Mouse (Mus musculus) lung, embryonic 15.5 days (tissue): ENCODE measurements around the gene Ostc. TPM values are rescaled to one million over a fixed set of nuclear protein-coding genes. Genes with fewer than 3 reads are reported as not detected.
A peak's percentile ranks its signal among the peaks of the same experiment; 100 is the strongest.

ENCODE experiments used
- ATAC-seq: fragments of 200-750 bp; cut with Nextera tagmentation; 2 replicates; pipeline ENCODE4 v1.8.0; 2017; ENCODE audit warnings: moderate number of reproducible peaks, borderline replicate concordance; ENCODE audit not compliant: low FRiP score, low TSS enrichment; ENCODE audit errors: extremely low read depth
- H3K27ac ChIP-seq: fragments of 300-500 bp; sonication (generic); 2 replicates; pipeline ENCODE4 v1.5.1; 2015; ENCODE audit warnings: moderate library complexity, mild to moderate bottlenecking, inconsistent platforms
- H3K27me3 ChIP-seq: fragments of 300-500 bp; sonication (generic); 2 replicates; pipeline ENCODE4 v1.6.1; 2015; ENCODE audit warnings: inconsistent platforms
- H3K36me3 ChIP-seq: fragments of 300-500 bp; sonication (generic); 2 replicates; pipeline ENCODE4 v1.6.1; 2015; ENCODE audit warnings: inconsistent platforms
- H3K4me1 ChIP-seq: fragments of 300-500 bp; sonication (generic); 2 replicates; pipeline ENCODE4 v1.6.1; 2015; ENCODE audit warnings: inconsistent platforms
- H3K4me2 ChIP-seq: fragments of 300-500 bp; sonication (generic); 2 replicates; pipeline ENCODE4 v1.6.1; 2015; ENCODE audit warnings: inconsistent platforms, mild to moderate bottlenecking, moderate library complexity
- H3K4me3 ChIP-seq: fragments of 300-500 bp; sonication (generic); 2 replicates; pipeline ENCODE4 v1.5.1; 2015; ENCODE audit warnings: mild to moderate bottlenecking, inconsistent platforms
- H3K9ac ChIP-seq: fragments of 300-500 bp; sonication (generic); 2 replicates; pipeline ENCODE4 v1.6.1; 2015; ENCODE audit warnings: inconsistent platforms
- H3K9me3 ChIP-seq: fragments of 300-500 bp; sonication (generic); 2 replicates; pipeline ENCODE4 v1.6.1; 2016; ENCODE audit warnings: inconsistent platforms
- WGBS: fragments of 180-500 bp; shearing (Covaris S2); methylation state at CpG from one replicate; pipeline ENCODE4 v1.1.7; 2015; 5-methylcytosine and 5-hydroxymethylcytosine counted together
- polyA plus RNA-seq: library from polyadenylated mRNA; unstranded; fragments of >200 nt; fragmentation: Nextera tagmentation; extraction: Ambion mirVana; gene quantifications from 2 replicates; pipeline ENCODE4 v1.2.1, GENCODE M21; 2015

Ostc gene
- polyA plus RNA-seq, 1 experiment from 2014 or later, result 393 TPM

DNA sequence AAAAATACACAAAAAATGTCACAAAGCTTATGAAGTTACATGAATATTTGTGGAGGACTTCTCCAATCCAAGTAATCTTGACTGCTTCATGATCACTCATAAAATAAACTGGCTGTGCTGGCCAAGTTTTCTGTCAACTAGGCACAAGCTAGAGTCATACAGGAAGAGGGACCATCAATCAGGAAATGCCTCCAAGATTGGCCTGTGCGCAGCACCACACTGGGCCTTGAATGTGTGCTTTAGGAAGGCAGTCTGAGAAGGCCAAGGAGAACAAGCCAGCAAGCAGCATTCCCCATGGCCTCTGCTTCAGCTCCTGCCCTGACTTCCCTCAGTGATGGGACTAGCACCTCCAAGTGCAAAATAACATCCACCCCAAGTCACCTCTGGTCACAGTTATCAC, 17.8 kb upstream of the Ostc start:
- no peak overlapping the region for H3K4me2 ChIP-seq
- 63% methylated on average over 1 of the region's 1 CpGs for WGBS

DNA sequence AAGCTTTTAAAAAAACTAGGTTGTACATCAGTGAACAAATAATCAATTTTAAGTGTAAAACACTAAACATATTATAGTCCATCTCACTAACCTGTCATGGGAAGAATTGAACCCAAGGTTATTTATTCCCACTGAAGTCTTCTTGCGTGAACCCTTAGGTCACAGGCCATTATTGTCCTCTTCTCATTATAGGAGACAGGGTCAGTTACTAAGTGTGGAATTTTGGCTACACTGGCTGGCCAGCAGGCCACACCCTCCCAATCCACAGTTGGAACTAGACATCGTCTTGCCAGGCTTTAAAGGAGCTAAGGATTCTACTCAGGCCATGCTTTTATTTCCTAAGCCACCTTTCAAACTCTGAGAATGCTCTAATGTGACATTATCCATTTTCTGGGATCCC, 16.5 kb upstream of the Ostc start:
- Histone ChIP-seq H3K36me3 (peaks cover 37% of the 10 kb centered on the region), H3K4me1 (peaks cover 19% of the 10 kb centered on the region), H3K4me3 (no peak overlapping the region), H3K9me3 (no peaks in the 10 kb centered on the region), H3K9ac (no peak overlapping the region), H3K27ac (no peak overlapping the region), H3K27me3 (no peaks in the 10 kb centered on the region), H3K4me2 (no peak overlapping the region)
- no peak for ATAC-seq
- 77% methylated on average over 2 of the region's 2 CpGs for WGBS

More for the DNA sequence above, 17.8 kb upstream of the Ostc start:
- no peak overlapping the region for H3K4me3 ChIP-seq
- peaks cover 22% of the 10 kb centered on the region for H3K4me1 ChIP-seq
- no peaks in the 10 kb centered on the region for H3K27me3 ChIP-seq
- H3K9ac ChIP-seq, result no peak overlapping the region
- no peak for ATAC-seq
- peaks cover 37% of the 10 kb centered on the region for H3K36me3 ChIP-seq
- H3K27ac ChIP-seq, result no peak overlapping the region
- no peaks in the 10 kb centered on the region for H3K9me3 ChIP-seq

DNA sequence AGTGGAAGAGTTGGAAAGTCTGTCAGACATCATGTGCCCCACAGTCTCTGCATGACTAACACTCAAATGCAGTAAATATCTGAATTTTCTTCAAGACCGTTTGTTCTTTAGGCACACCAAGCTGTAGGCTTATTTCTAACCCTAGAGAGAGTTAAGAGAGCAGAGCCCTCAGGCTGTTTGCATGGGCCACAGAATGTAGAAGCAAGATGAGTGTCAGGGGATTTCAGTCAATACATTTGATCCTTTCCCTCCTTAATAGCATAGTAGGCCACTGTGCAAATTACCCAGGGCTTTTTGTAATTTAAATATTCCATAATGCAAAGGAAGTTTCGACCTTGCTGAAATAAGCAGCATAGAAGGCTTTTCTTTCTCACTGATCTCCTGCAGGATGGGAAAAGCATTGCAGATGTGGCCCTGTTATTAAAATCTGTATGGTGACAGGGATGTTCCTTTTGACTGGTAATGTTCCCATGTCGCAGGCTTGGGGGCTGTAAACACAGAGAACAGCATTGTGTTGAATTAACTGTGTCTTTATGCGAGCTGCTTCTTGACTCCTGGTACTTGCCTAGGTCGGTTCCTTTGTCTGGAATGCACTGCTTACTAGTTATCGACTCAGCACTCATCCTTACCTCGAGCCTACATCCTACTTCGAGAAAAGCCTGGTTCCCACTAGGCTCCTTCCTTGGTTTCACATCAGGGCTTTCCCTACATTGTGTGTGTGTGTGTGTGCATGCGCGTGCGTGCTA, 13.7 kb upstream of the Ostc start:
- H3K4me1 ChIP-seq, result peaks cover 5% of the 10 kb centered on the region; the same call in 1 of the 2 replicates
- H3K9ac ChIP-seq, result no peak overlapping the region
- ATAC-seq, result no peak
- no peaks in the 10 kb centered on the region for H3K27me3 ChIP-seq
- H3K36me3 ChIP-seq, result peaks cover 26% of the 10 kb centered on the region
- no peak overlapping the region for H3K27ac ChIP-seq
- WGBS, result 69% methylated on average over 11 of the region's 11 CpGs
- no peak overlapping the region for H3K4me2 ChIP-seq
- no peak overlapping the region for H3K4me3 ChIP-seq
- no peaks in the 10 kb centered on the region for H3K9me3 ChIP-seq

DNA sequence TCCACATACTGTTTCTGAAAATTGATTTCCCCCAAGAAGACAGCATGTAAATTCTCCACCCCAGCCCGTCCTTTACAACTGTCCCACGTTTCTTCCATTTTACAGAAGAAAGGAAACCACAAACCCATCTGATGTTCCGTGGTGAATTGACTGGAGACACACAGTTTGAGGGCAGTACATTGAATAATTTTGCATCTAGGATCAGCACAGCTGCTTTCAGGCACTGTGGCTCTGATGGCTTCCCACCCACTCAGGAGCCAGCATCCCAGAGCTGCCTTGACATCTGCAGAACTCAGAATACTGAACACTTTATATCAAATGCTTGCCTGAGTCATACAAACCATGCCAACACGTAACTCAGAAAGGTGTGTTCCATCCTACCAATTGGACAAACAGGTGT, 11.0 kb upstream of the Ostc start:
- H3K4me1 ChIP-seq, result no peaks in the 10 kb centered on the region
- H3K27me3 ChIP-seq, result no peaks in the 10 kb centered on the region
- no peaks in the 10 kb centered on the region; the same call in 1 of the 2 replicates for H3K36me3 ChIP-seq
- no peak overlapping the region for H3K27ac ChIP-seq
- H3K4me3 ChIP-seq, result no peak overlapping the region
- no peak overlapping the region for H3K4me2 ChIP-seq
- ATAC-seq, result no peak
- no peaks in the 10 kb centered on the region for H3K9me3 ChIP-seq
- H3K9ac ChIP-seq, result no peak overlapping the region
- 78% methylated on average over 4 of the region's 4 CpGs for WGBS

DNA sequence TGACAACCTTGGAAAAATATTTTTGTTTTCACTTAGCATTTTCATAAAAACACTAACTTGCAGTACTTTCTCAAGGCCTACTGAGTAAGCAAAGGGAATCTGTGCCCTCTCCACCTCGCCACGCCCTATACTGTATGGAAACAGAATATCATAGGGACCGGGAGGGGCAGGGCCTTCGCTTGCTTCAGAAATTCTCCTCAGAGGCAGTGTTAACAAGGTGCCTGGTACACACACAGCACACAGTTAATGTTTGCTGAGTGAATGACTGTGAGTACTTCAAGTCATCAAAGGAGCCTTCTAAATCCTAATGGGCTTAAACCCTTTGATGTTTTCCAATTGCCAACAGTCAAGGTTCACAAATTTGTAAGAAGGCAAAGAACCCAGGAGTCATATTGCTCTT, 9.6 kb upstream of the Ostc start:
- H3K9ac ChIP-seq, result no peak overlapping the region
- H3K27ac ChIP-seq, result no peak overlapping the region
- no peaks in the 10 kb centered on the region for H3K36me3 ChIP-seq
- no peaks in the 10 kb centered on the region for H3K9me3 ChIP-seq
- H3K4me2 ChIP-seq, result no peak overlapping the region
- H3K4me3 ChIP-seq, result no peak overlapping the region
- H3K27me3 ChIP-seq, result no peaks in the 10 kb centered on the region
- 59% methylated on average over 4 of the region's 4 CpGs for WGBS
- ATAC-seq, result no peak
- 0 out of 2 replicates have a peak, but pooled peaks cover 3% of the 10 kb centered on the region for H3K4me1 ChIP-seq

DNA sequence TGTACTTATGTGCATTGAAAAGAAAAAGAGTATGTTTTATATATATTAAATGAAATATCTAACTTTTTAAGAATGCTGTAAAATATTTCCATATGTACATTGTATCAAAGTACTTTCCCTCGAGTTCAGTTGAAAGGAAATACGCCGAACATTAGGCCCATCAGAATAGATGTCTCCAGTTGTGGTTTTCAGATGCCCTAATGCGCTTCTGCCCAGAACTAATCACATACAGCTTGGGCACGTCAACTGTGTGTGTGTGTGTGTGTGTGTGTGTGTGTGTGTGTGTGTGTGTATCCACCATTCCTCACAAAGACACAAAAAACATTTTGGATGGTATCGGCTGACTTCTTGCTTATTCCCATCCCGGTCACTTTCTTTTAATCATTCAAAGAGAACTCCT, 7.3 kb upstream of the Ostc start:
- Histone ChIP-seq H3K27me3 (no peaks in the 10 kb centered on the region), H3K9me3 (no peaks in the 10 kb centered on the region), H3K4me3 (no peak overlapping the region), H3K36me3 (no peaks in the 10 kb centered on the region), H3K9ac (no peak overlapping the region), H3K4me1 (0 out of 2 replicates have a peak, but pooled peaks cover 3% of the 10 kb centered on the region), H3K4me2 (no peak overlapping the region), H3K27ac (no peak overlapping the region)
- WGBS, result 74% methylated on average over 7 of the region's 7 CpGs
- ATAC-seq, result no peak

DNA sequence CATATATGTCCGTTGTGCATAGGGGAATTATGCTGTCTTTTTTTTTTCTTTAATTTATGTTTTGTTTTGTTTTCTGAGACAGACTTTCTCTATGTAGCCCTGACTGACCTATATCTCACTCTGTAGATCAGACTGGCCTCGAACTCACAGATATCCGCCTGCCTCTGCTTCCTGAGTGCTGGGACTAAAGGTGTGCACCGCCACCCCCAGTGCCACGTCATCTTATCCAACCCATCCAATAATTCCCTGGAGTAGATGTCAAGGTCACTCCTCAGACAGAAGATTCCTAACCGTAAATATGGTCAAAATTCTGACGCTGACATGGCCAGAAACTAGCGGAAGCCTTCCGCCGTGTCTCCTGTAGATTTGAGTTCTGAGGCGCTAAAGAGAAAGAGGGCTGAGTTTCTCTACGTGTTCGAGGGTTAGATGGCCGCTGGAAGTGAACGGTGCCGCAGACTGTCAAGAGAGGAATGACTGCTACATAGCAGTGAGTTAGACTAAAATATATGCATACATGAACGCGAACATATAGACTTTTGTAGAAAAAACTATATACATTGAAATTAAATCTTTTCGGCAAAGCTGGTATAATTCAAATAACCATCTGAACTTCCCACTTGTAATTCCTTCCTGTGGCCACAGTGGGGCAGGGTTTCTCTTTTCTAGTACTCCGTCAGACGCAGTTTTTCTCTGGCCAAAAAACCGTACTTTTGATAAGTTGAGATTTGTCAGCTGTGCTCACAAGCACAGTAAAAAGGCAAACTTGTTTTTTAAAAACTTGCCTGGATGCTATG, 5.7 kb upstream of the Ostc start:
- no peaks in the 10 kb centered on the region for H3K27me3 ChIP-seq
- H3K9ac ChIP-seq, result peak overlapping the region; percentile 9; the same call in 1 of the 2 replicates
- no peaks in the 10 kb centered on the region for H3K36me3 ChIP-seq
- H3K4me2 ChIP-seq, result peak overlapping the region; percentile 52
- WGBS, result 10% methylated on average over 22 of the region's 22 CpGs
- peaks cover 4% of the 10 kb centered on the region; the same call in 1 of the 2 replicates for H3K4me1 ChIP-seq
- no peaks in the 10 kb centered on the region for H3K9me3 ChIP-seq
- H3K27ac ChIP-seq, result no peak overlapping the region
- peak; percentile 53; the same call in 1 of the 2 replicates for ATAC-seq
- peak overlapping the region; percentile 45 for H3K4me3 ChIP-seq

DNA sequence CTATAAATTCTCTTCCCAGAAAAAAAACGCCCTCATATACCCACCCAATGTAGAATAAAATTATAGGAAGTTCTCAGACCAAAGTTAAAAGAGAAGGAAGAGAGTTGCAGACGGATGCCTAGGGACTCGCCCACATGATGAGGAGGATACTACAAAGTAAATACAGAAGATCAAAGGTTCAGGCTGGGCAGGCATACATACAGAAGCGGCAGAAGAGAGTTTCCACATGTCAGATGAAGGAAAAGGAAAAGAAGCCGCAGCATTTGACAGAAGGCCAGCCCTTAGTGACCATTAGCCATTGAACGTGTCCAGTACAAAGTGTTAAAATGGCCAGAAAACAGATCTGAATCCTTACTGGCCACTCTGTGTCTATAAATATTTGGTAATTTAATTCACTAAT, 3.6 kb upstream of the Ostc start:
- WGBS, result 21% methylated on average over 6 of the region's 6 CpGs
- Histone ChIP-seq H3K27ac (no peak overlapping the region), H3K27me3 (no peaks in the 10 kb centered on the region), H3K4me1 (peaks cover 13% of the 10 kb centered on the region), H3K9ac (no peak overlapping the region), H3K9me3 (no peaks in the 10 kb centered on the region), H3K4me2 (no peak overlapping the region), H3K4me3 (no peak overlapping the region), H3K36me3 (no peaks in the 10 kb centered on the region)
- ATAC-seq, result no peak

DNA sequence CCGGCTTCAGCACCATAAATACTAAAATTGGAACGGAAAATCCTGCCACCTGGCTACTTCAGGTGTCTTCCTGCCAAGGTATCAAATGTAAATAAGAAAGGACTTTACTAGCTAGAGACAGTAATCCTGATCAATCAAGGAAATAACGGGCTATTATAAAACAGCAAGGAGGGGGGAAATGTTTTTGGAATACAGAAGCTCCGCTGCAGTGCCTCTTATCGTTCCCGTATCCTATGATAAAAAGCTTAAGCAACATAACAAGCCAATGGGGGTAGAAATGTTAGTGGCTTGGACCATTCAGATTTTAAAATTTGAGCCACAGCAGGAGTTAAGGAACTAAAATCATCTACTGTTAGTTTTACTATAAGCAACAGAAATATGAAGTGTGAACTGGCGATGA, 859 bp upstream of the Ostc start:
- Histone ChIP-seq H3K4me1 (peaks cover 21% of the 10 kb centered on the region), H3K27me3 (no peaks in the 10 kb centered on the region), H3K9ac (no peak overlapping the region), H3K27ac (no peak overlapping the region), H3K9me3 (no peaks in the 10 kb centered on the region), H3K36me3 (no peaks in the 10 kb centered on the region), H3K4me3 (peak overlapping the region; percentile 81), H3K4me2 (peak overlapping the region; percentile 60)
- no peak for ATAC-seq
- 51% methylated on average over 7 of the region's 7 CpGs for WGBS

GRCm38 (mm10) chr3:130708529-130708928, 715 bp downstream of the Ostc start:
- Histone ChIP-seq H3K27me3 (no peaks in the 10 kb centered on the region), H3K9ac (peak overlapping the region; percentile 77), H3K36me3 (peaks cover 9% of the 10 kb centered on the region), H3K4me2 (peak overlapping the region; percentile 71), H3K9me3 (no peaks in the 10 kb centered on the region), H3K27ac (peak overlapping the region; percentile 82), H3K4me3 (peak overlapping the region; percentile 81), H3K4me1 (peaks cover 18% of the 10 kb centered on the region)
- ATAC-seq, result no peak
- whole genome bisulfite sequencing, result under 1% methylated on average over 5 of the region's 5 CpGs

DNA sequence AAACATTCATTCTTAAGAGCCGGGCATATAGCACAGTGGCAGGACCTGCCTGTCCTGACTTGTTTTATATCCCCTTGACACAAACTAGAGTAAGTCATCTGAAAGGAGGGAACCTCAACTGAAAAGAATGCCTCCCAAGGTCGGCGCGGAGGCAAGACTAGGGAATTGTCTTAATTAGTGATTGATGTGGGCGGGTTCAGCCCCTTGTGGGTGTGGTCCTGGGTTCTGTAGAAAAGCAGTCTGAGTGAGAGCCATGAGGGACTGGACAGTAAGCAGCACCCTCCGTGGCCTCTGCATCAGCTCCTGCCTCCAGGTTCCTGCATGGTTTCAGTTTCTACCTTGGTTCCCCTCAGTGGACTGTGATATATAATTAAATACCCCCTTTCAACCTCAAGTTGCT, 7.0 kb downstream of the Ostc start:
- Histone ChIP-seq H3K36me3 (peaks cover 66% of the 10 kb centered on the region), H3K4me2 (no peak overlapping the region), H3K27ac (no peak overlapping the region), H3K9ac (no peak overlapping the region), H3K4me3 (no peak overlapping the region), H3K9me3 (no peaks in the 10 kb centered on the region), H3K27me3 (no peaks in the 10 kb centered on the region), H3K4me1 (0 out of 2 replicates have a peak, but pooled peaks cover 3% of the 10 kb centered on the region)
- 81% methylated on average over 6 of the region's 6 CpGs for WGBS
- no peak for ATAC-seq

DNA sequence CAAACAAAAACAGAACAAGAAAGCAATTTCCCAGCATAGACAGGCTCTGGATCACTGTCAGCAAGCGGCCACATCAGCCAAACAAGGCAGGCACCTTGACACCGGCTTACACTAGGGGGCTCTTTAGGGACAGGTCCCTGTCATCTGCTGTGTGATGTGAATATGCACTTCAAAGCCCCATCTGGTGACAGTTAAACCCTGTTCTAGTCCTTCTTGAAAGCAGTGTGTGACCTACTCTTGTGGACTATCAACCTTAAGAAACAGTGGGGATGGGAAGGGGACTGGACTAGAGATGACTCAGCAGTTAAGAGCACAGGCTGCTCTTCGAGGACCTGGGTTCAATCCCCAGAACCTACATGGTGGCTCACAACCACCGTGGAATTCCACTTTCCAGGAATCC, 11.6 kb downstream of the Ostc start:
- Histone ChIP-seq H3K27ac (no peak overlapping the region), H3K4me3 (no peak overlapping the region), H3K9me3 (no peaks in the 10 kb centered on the region), H3K36me3 (peaks cover 66% of the 10 kb centered on the region), H3K4me2 (no peak overlapping the region), H3K9ac (no peak overlapping the region), H3K4me1 (no peaks in the 10 kb centered on the region), H3K27me3 (no peaks in the 10 kb centered on the region)
- WGBS, result 74% methylated on average over 4 of the region's 4 CpGs
- ATAC-seq, result no peak
